Mouse (Mus musculus) R1 (cell line): ENCODE data around the gene Nrxn1.

ENCODE experiments used
- DNase-seq: peaks from one replicate; pipeline ENCODE4 v3.0.0-alpha.2; 2018; ENCODE audit warnings: low read depth, low spot score

The Nrxn1 gene

GRCm38 (mm10) chr17:90990747-90991146, 102.1 kb downstream of the Nrxn1 start:
- DNase-seq = no peak

GRCm38 (mm10) chr17:90962904-90963531, 129.9 kb downstream of the Nrxn1 start:
- DNase-seq = peak; percentile 38

- no peak for DNase-seq
These were observed 137.7 kb downstream of the Nrxn1 start for GRCm38 (mm10) chr17:90955221-90955620.

GRCm38 (mm10) chr17:90934929-90935328, 157.9 kb downstream of the Nrxn1 start:
- no peak for DNase-seq

- DNase-seq = no peak
These were observed 179.6 kb downstream of the Nrxn1 start for GRCm38 (mm10) chr17:90913320-90913719.

GRCm38 (mm10) chr17:90912746-90913145, 180.1 kb downstream of the Nrxn1 start:
- DNase-seq = no peak

GRCm38 (mm10) chr17:90912341-90912740, 180.5 kb downstream of the Nrxn1 start:
- no peak for DNase-seq

- no peak for DNase-seq
These were observed 186.5 kb downstream of the Nrxn1 start for GRCm38 (mm10) chr17:90906118-90907093.

GRCm38 (mm10) chr17:90905143-90905542, 187.7 kb downstream of the Nrxn1 start:
- DNase-seq = no peak

- DNase-seq = no peak
These were observed 200.3 kb downstream of the Nrxn1 start for GRCm38 (mm10) chr17:90892327-90893259.

- no peak for DNase-seq
These were observed 201.2 kb downstream of the Nrxn1 start for GRCm38 (mm10) chr17:90891711-90892110.

- DNase-seq = no peak
These were observed 235.6 kb downstream of the Nrxn1 start for GRCm38 (mm10) chr17:90857225-90857624.

GRCm38 (mm10) chr17:90843876-90844275, 249.0 kb downstream of the Nrxn1 start:
- peak; percentile 86 for DNase-seq

- peak; percentile 93 for DNase-seq
These were observed 249.7 kb downstream of the Nrxn1 start for GRCm38 (mm10) chr17:90843072-90843611.

- DNase-seq = peak; percentile 11
These were observed 255.9 kb downstream of the Nrxn1 start for GRCm38 (mm10) chr17:90837022-90837414.

GRCm38 (mm10) chr17:90836154-90837021, 256.5 kb downstream of the Nrxn1 start:
- DNase-seq = peak; percentile 8

- DNase-seq = no peak
These were observed 274.5 kb downstream of the Nrxn1 start for GRCm38 (mm10) chr17:90818340-90818739.

- DNase-seq = no peak
These were observed 275.0 kb downstream of the Nrxn1 start for GRCm38 (mm10) chr17:90817898-90818297.

GRCm38 (mm10) chr17:90815306-90815705, 277.6 kb downstream of the Nrxn1 start:
- DNase-seq = peak; percentile 6

GRCm38 (mm10) chr17:90813760-90814159, 279.1 kb downstream of the Nrxn1 start:
- no peak for DNase-seq
